Mouse (Mus musculus) spleen, adult 2 months (tissue): ENCODE data around the gene Adssl1. TPM values are rescaled to one million over a fixed set of nuclear protein-coding genes. Genes with fewer than 3 reads are reported as not detected.

Source experiments
- DNase-seq, 2 experiments: peaks; one replicate each; pipeline versions ENCODE4 v3.0.0 to v3.0.0-alpha.2; 2012 to 2021; ENCODE audit warnings: low spot score in 2 of 2, low read depth in 1 of 2
- H3K27ac ChIP-seq: fragments of 200-500 bp; 2 replicates; pipeline ENCODE4 v1.5.1; 2012; ENCODE audit warnings: low read length, inconsistent platforms; ENCODE audit not compliant: insufficient read depth
- H3K27me3 ChIP-seq: fragments of 200-500 bp; 2 replicates; pipeline ENCODE4 v1.6.1; 2012; ENCODE audit warnings: mild to moderate bottlenecking, moderate library complexity, low read length, inconsistent platforms; ENCODE audit not compliant: control insufficient read depth, insufficient read depth
- H3K36me3 ChIP-seq: fragments of 200-500 bp; 2 replicates; pipeline ENCODE4 v1.6.1; 2012; ENCODE audit warnings: mild to moderate bottlenecking, low read length, inconsistent platforms; ENCODE audit not compliant: control insufficient read depth, insufficient read depth
- H3K4me1 ChIP-seq: fragments of 200-500 bp; 2 replicates; pipeline ENCODE4 v1.6.1; 2011; ENCODE audit warnings: inconsistent platforms; ENCODE audit not compliant: control insufficient read depth, insufficient read depth, insufficient read length
- H3K4me3 ChIP-seq: fragments of 200-500 bp; 2 replicates; pipeline ENCODE4 v1.5.1; 2011; ENCODE audit warnings: mild to moderate bottlenecking, inconsistent platforms; ENCODE audit not compliant: insufficient read depth, insufficient read length; ENCODE audit errors: extremely low read depth
- CTCF ChIP-seq: fragments of 200-500 bp; IDR thresholded peaks from 2 replicates; pipeline ENCODE4 v1.5.1; 2011; ENCODE audit warnings: mild to moderate bottlenecking, inconsistent platforms; ENCODE audit not compliant: insufficient read depth, insufficient read length, insufficient replicate concordance; ENCODE audit errors: extremely low read depth
- POLR2A ChIP-seq: fragments of 200-500 bp; IDR thresholded peaks from 2 replicates; pipeline ENCODE4 v1.6.1; 2011; ENCODE audit warnings: low read depth, low read length, inconsistent platforms
- WGBS: fragments of 180-500 bp; shearing (Covaris S2); methylation state at CpG from one replicate; pipeline ENCODE4 v1.1.7; 2018; 5-methylcytosine and 5-hydroxymethylcytosine counted together
- polyA plus RNA-seq: library from polyadenylated mRNA; depleted of rRNA; stranded (reverse); fragments of >200 nt; gene quantifications from 2 replicates; pipeline ENCODE4 v1.2.3, GENCODE M21; 2012; rRNA removed

Gene Adssl1
- polyA plus RNA-seq, 1 experiment = 10.7 TPM

DNA sequence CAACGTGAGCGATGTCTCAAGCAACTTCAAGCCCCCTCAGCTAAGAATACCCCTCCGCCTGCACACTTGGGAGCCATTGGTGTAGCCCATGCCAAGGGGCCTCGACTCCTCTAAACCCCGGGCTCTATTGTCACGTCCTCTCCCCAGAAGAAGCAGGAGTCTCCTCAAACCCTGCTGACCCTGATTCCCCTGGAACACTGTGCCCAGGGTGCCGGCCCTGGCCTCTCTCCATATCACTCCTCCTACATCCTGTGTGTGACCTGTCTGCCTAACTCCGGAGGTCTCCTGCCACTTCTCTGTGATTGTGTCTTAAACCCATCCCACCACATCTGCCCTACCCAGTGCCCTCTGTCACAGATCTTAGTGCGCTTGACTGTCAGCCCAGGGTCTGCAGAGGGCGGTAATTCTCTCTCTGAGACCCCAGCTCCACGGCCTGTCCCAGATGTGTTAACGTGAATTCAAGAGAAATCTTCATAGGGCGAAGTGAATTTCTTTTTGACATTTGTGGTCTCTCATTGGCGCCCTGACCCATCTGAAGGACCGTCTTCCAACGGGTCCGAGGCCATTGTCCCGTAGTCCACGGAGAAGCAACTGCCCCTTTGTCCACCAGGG lies 58.2 kb downstream of the Adssl1 start:
- peak overlapping the region; percentile 75; the same call in 1 of the 2 replicates for H3K4me3 ChIP-seq
- H3K4me1 ChIP-seq = peaks cover 12% of the 10 kb centered on the region
- no peak overlapping the region for H3K27ac ChIP-seq
- DNase-seq = no peak
- WGBS = 47% methylated on average over 19 of the region's 19 CpGs
- peaks cover 6% of the 10 kb centered on the region for H3K27me3 ChIP-seq
- no peaks in the 10 kb centered on the region for H3K36me3 ChIP-seq
- TF ChIP-seq CTCF (no peak), POLR2A (no peak)

DNA sequence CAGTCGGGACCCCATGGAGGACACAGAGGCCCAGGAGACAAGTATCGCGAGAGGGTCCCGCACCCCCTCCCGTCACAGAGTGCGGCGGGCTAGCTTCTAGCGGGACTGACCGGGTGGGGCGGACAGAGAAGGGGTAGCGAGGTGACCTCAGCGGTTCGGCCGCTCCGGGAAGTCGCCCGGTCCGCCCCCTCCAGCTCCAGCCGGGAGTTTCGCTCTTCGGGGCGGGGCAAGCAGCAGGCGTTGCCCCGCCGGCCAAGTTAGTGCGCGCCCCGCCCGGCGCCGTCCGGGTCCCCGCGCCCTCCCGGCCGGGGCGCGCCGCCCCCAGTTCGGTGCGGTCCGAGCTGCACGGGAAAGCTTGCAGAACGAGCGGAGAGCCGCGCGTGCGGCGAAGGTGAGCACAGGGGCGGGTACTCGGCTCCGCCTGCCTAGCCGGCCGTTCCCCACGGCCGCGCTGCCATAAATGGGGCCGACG lies 58.7 kb downstream of the Adssl1 start, which contains the start of gene Zbtb42:
Gene Zbtb42, plus strand, starts transcription at position 274 of the 472 bp plus-strand sequence.
- Histone ChIP-seq H3K4me3 (peak within 1 kb of the TSS; percentile 75), H3K27ac (no peak within 1 kb of the TSS), H3K36me3 (no peaks in the 10 kb centered on the region), H3K4me1 (peaks cover 10% of the 10 kb centered on the region), H3K27me3 (peaks cover 6% of the 10 kb centered on the region)
- DNase-seq = peak in 1 of 2 experiments; percentile 29
- 1% methylated on average over 60 of the region's 60 CpGs for WGBS
- TF ChIP-seq CTCF = no peak
- TF ChIP-seq POLR2A = no peak

DNA sequence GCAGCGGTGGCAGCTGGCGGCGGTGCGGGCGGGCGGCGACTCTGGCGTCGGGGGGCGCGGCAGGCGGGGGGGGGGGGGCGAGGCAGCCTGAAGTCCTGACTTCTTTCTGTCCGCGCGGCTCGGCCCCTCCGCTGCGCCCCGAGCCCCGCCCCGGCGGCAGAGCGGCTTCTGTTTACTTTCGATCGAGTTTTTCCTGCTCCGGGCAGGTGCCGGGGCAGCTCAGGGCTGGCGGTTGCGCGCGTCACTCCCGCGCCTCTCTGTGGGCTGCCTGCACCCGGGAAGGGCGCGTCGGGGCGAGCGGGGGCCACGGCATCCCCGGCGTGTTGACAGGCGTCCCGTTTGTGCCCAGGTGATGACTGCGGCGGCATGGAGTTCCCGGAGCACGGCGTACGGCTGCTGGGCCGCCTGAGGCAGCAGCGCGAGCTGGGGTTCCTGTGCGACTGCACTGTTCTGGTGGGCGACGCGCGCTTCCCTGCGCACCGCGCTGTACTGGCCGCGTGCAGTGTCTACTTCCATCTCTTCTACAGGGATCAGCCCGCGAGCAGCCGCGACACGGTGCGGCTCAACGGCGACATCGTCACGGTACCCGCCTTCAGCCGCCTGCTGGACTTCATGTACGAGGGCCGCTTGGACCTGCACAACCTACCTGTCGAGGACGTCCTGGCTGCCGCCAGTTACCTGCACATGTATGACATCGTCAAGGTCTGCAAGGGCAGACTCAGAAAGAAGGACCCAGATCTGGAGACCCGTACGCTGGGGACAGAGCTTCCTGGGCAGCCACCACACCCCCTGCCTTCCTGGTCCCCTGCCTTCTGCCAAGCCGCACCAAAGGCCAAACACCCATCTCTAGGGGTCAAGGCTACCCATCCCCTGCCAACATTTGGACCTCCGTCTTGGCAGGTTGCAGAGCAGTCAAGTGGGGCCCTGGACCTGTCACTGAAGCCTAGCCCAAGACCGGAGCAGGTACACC lies 59.5 kb downstream of the Adssl1 start:
- no peak for TF ChIP-seq POLR2A
- TF ChIP-seq CTCF = no peak
- 10% methylated on average over 78 of the region's 87 CpGs for whole genome bisulfite sequencing
- H3K27ac ChIP-seq = no peak overlapping the region
- DNase-seq = peak in 1 of 2 experiments; percentile 33
- H3K4me3 ChIP-seq = peak overlapping the region; percentile 75
- H3K27me3 ChIP-seq = peaks cover 6% of the 10 kb centered on the region
- peaks cover 10% of the 10 kb centered on the region for H3K4me1 ChIP-seq
- H3K36me3 ChIP-seq = no peaks in the 10 kb centered on the region

DNA sequence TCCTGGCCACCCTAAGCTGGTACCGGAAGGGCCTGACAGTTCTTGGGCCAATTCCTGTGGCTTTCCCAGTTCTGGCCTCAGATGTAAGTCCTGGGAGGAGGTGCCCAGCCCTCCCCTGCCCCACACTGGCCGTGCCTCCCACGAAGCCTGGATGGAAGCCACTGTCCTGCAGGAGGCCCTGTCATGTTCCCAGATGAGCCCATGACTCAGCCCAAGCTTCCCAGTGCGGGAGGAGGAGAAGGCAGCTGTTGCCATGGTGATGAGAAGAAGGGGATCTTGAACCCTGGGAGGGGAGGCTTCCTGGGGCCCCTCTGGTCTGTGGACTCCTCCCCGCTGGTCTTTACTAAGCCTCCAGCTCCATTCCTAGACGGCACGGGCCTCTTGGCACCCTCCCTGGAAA lies 63.5 kb downstream of the Adssl1 start:
- Histone ChIP-seq H3K4me3 (no peak overlapping the region), H3K4me1 (peaks cover 6% of the 10 kb centered on the region), H3K36me3 (no peaks in the 10 kb centered on the region), H3K27me3 (peaks cover 6% of the 10 kb centered on the region), H3K27ac (no peak overlapping the region)
- WGBS = 84% methylated on average over 7 of the region's 7 CpGs
- TF ChIP-seq POLR2A (no peak), CTCF (no peak)
- no peak for DNase-seq

DNA sequence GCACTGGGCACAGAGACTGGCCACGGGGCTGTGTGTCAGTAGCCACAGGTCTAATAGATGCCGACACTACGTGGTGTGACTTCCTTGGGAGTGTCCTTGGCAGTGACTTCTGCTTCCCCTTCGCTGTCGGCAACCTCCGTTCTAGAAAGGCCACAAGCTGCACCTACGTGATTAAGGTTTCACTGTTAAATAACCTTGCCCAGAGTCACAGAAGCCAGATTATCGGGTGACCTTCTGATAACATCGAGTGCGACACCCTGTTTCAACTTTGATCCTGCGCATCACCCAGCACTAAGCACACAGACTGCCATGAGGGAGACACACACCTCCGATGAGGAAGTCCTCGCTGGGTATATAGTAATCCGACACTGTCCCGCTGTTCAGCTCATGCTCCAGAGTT lies 68.6 kb downstream of the Adssl1 start:
- peak overlapping the region; percentile 56 for H3K4me3 ChIP-seq
- no peaks in the 10 kb centered on the region for H3K27me3 ChIP-seq
- peaks cover 2% of the 10 kb centered on the region; the same call in 1 of the 2 replicates for H3K4me1 ChIP-seq
- WGBS = 10% methylated on average over 15 of the region's 15 CpGs
- no peak for DNase-seq
- peak overlapping the region; percentile 54; the same call in 1 of the 2 replicates for H3K27ac ChIP-seq
- TF ChIP-seq POLR2A (peak; percentile 44), CTCF (no peak)
- no peaks in the 10 kb centered on the region for H3K36me3 ChIP-seq

Other genes starting within 250 kb of the Adssl1 start
- gene A530016L24Rik, start 130.6 kb upstream of the Adssl1 start, polyA plus RNA-seq = 0.39 and 0.53 TPM in 2 replicates
- 0.02 TPM in 1 of 2 replicates, not detected in the other for gene Tmem179, start 103.3 kb upstream of the Adssl1 start, polyA plus RNA-seq
- gene Inf2, start 31.3 kb upstream of the Adssl1 start, polyA plus RNA-seq = 39.9 and 40.1 TPM in 2 replicates
- 31.6 and 42.5 TPM in 2 replicates for gene Siva1, start 24.6 kb downstream of the Adssl1 start, polyA plus RNA-seq
- 105 and 137 TPM in 2 replicates for gene Akt1, start 54.8 kb downstream of the Adssl1 start, polyA plus RNA-seq
- 7.6 and 11.5 TPM in 2 replicates for gene Zbtb42, start 58.8 kb downstream of the Adssl1 start, polyA plus RNA-seq
- gene Cep170b, start 100.4 kb downstream of the Adssl1 start, polyA plus RNA-seq = 7.6 and 9.1 TPM in 2 replicates
- 332 and 401 TPM in 2 replicates for gene Pld4, start 140.6 kb downstream of the Adssl1 start, polyA plus RNA-seq
- 0.46 and 0.83 TPM in 2 replicates for gene Ahnak2, start 182.6 kb downstream of the Adssl1 start, polyA plus RNA-seq
- 0.83 and 1.1 TPM in 2 replicates for gene Clba1, start 188.9 kb downstream of the Adssl1 start, polyA plus RNA-seq
- 30.4 and 34.0 TPM in 2 replicates for gene Cdca4, start 209.4 kb downstream of the Adssl1 start, polyA plus RNA-seq
- 77.9 and 81.1 TPM in 2 replicates for gene Gpr132, start 248.2 kb downstream of the Adssl1 start, polyA plus RNA-seq